Mouse (Mus musculus) neural tube, embryonic 13.5 days (tissue): ENCODE results near the gene Chrne. TPM values are rescaled to one million over a fixed set of nuclear protein-coding genes. Genes with fewer than 3 reads are reported as not detected.
A peak's percentile ranks its signal among the peaks of the same experiment; 100 is the strongest.

ENCODE experiments used
- ATAC-seq: fragments of 200-750 bp; cut with Nextera tagmentation; 2 replicates; pipeline ENCODE4 v1.8.0; 2017; ENCODE audit warnings: low read depth, mild to moderate bottlenecking, moderate TSS enrichment, moderate library complexity
- H3K27ac ChIP-seq: fragments of 300-500 bp; sonication (generic); replicated peaks from 2 replicates; pipeline ENCODE4 v1.5.1; 2015; ENCODE audit warnings: moderate library complexity, mild to moderate bottlenecking, inconsistent platforms
- H3K27me3 ChIP-seq: fragments of 300-500 bp; sonication (generic); 2 replicates; pipeline ENCODE4 v1.6.1; 2015; ENCODE audit warnings: mild to moderate bottlenecking, inconsistent platforms
- H3K36me3 ChIP-seq: fragments of 300-500 bp; sonication (generic); 2 replicates; pipeline ENCODE4 v1.6.1; 2015; ENCODE audit warnings: mild to moderate bottlenecking, inconsistent platforms
- H3K4me1 ChIP-seq: fragments of 300-500 bp; sonication (generic); replicated peaks from 2 replicates; pipeline ENCODE4 v1.6.1; 2015; ENCODE audit warnings: inconsistent platforms
- H3K4me2 ChIP-seq: fragments of 300-500 bp; sonication (generic); 2 replicates; pipeline ENCODE4 v1.6.1; 2015; ENCODE audit warnings: inconsistent platforms, mild to moderate bottlenecking, moderate library complexity
- H3K4me3 ChIP-seq: fragments of 300-500 bp; sonication (generic); 2 replicates; pipeline ENCODE4 v1.5.1; 2015; ENCODE audit warnings: mild to moderate bottlenecking, inconsistent platforms
- H3K9ac ChIP-seq: fragments of 300-500 bp; sonication (generic); 2 replicates; pipeline ENCODE4 v1.6.1; 2015; ENCODE audit warnings: moderate library complexity, mild to moderate bottlenecking, inconsistent platforms
- H3K9me3 ChIP-seq: fragments of 300-500 bp; sonication (generic); 2 replicates; pipeline ENCODE4 v1.6.1; 2016; ENCODE audit warnings: inconsistent platforms
- WGBS: fragments of 180-500 bp; shearing (Covaris S2); methylation state at CpG from one replicate; pipeline ENCODE4 v1.1.7; 2015; 5-methylcytosine and 5-hydroxymethylcytosine counted together
- polyA plus RNA-seq: library from polyadenylated mRNA; unstranded; fragments of >200 nt; fragmentation: Nextera tagmentation; extraction: Ambion mirVana; gene quantifications from 2 replicates; pipeline ENCODE4 v1.2.1, GENCODE M21; 2015

The Chrne gene
- polyA plus RNA-seq, 1 experiment from 2014 or later = 0.38 TPM

DNA sequence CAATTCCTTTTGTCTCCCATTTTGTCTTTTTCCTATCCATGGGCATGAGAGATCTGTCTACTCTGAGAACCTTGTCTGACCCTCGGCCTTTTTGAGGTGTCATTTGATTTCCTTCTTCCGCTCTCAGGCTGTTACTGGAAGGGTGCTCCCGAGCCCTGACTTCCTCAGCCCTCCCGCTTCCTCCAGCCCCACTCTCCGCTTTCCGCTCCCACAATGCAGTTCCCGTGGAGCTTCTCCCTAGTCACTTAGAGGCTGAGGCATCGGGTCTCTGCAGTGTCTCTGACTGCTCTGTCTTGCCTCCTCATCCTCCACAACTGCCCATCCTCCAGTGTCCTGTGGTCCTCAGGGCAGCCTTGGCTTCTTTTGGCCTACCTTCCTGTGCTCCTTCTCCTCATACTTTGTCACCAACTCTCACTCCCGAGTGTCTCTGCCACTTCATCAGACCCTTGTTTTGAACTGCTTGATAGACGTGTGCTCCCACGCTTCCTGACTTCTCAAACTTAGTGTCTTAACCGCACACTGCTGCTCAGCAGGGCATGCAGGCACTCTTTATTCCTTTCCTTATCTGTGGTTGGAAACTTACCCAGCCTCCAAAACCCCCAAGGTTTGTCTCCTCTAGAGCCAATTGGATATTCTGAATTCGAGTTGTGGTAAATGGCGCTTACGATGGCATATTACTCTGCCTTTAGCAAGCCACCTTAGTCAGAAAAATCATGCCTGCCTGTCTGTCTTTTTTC is 24.6 kb downstream of the Chrne start:
- Histone ChIP-seq H3K9ac (no peak overlapping the region), H3K9me3 (no peaks in the 10 kb centered on the region), H3K4me1 (peaks cover 16% of the 10 kb centered on the region), H3K4me2 (no peak overlapping the region), H3K27me3 (no peaks in the 10 kb centered on the region), H3K27ac (no peak overlapping the region), H3K4me3 (no peak overlapping the region), H3K36me3 (peaks cover 19% of the 10 kb centered on the region)
- WGBS = 85% methylated on average over 15 of the region's 15 CpGs
- ATAC-seq = no peak

DNA sequence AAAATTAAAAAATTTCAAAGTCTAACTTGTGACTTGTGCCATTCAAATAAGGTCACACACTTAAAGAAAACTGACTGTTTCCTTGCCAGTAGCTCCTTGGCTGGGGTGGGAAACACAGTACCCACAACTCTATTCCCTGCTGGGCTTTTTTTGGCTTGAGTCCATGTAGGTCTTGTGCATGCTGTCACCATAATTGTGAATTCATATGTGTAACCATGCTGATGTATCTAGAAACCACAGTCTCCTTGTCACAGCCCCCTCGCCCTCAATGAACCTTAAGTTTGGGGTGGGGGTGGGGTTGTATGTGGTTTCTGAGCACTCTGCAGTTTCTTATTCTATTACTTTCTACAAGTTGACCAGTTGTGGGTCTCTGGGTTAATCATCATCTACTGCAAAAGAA is 27.3 kb downstream of the Chrne start:
- Histone ChIP-seq H3K27ac (no peak overlapping the region), H3K4me3 (no peak overlapping the region), H3K4me2 (no peak overlapping the region), H3K4me1 (peaks cover 14% of the 10 kb centered on the region), H3K9ac (no peak overlapping the region), H3K9me3 (no peaks in the 10 kb centered on the region), H3K36me3 (no peaks in the 10 kb centered on the region), H3K27me3 (no peaks in the 10 kb centered on the region)
- no peak for ATAC-seq
- 90% methylated on average over 1 of the region's 1 CpGs for WGBS

DNA sequence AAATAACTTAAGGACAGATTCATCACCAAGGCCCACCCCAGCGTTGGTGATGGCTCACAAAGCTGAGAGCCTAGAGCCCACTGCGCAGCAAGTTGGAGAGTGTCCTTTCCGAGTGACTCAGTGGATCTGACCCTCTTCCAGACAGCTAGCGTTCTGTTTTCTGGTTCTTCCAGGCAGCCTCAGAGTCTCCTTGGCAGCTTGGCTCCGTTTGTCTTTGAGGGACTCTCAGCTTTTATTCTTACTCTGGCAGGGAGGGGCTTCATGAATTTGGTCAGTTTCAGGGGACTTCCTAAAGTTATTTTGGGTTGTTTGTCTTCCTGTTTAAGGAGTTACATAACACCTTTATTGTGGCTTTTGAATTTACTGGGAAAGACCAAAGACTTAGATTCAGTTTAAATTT is 32.1 kb downstream of the Chrne start:
- no peaks in the 10 kb centered on the region for H3K27me3 ChIP-seq
- no peaks in the 10 kb centered on the region for H3K36me3 ChIP-seq
- no peak overlapping the region for H3K4me3 ChIP-seq
- WGBS = 84% methylated on average over 5 of the region's 5 CpGs
- peaks cover 47% of the 10 kb centered on the region for H3K4me1 ChIP-seq
- no peak overlapping the region for H3K27ac ChIP-seq
- H3K9ac ChIP-seq = no peak overlapping the region
- no peak overlapping the region for H3K4me2 ChIP-seq
- H3K9me3 ChIP-seq = no peaks in the 10 kb centered on the region
- ATAC-seq = no peak

DNA sequence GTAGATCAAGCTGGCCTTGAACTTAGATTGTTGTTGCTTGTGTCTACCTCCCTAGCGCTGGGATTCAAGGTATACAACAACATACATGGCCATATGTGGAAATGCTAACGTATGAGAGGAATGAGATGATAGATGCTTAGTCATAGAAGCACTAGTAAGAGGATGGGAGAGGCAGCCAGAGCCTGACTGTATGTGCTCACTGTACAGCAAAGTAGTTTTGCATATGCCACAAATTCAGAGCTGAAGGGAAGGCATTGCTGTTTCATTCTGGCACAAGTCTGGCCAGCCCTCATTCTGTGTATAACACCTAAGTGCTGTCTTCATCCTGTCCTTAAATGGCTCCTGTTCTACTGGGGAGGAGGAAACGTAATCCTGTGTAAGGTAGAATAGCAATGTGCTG is 32.8 kb downstream of the Chrne start:
- no peak overlapping the region for H3K27ac ChIP-seq
- no peak overlapping the region for H3K4me3 ChIP-seq
- H3K9me3 ChIP-seq = no peaks in the 10 kb centered on the region
- no peaks in the 10 kb centered on the region for H3K27me3 ChIP-seq
- no peak for ATAC-seq
- no peak overlapping the region for H3K9ac ChIP-seq
- H3K4me1 ChIP-seq = peaks cover 48% of the 10 kb centered on the region
- H3K36me3 ChIP-seq = no peaks in the 10 kb centered on the region
- 88% methylated on average over 3 of the region's 3 CpGs for WGBS
- no peak overlapping the region for H3K4me2 ChIP-seq

DNA sequence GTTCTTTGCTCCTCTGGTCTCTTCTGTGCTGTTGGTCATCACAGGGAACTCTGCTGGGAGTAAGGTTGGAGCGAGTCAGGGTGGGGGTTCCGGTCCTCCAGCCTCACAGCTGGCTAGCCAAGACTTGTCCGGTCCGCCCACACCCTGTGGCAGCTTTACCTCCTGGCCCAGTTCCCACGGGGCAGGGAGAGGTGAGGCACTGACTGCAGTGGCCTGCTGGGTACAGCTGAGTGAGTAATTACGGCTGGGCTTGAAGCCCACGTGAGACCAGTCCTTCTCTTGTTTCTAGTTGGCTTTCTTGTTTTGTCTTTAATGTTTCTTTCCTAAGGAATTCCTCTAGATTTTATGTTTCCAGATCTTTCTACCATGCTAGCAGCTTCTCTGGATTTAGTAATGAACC is 33.6 kb downstream of the Chrne start:
- H3K36me3 ChIP-seq = no peaks in the 10 kb centered on the region
- peaks cover 48% of the 10 kb centered on the region for H3K4me1 ChIP-seq
- no peaks in the 10 kb centered on the region for H3K9me3 ChIP-seq
- 31% methylated on average over 7 of the region's 7 CpGs for whole genome bisulfite sequencing
- H3K27me3 ChIP-seq = no peaks in the 10 kb centered on the region
- no peak overlapping the region for H3K4me3 ChIP-seq
- peak; percentile 69; the same call in 1 of the 2 replicates for ATAC-seq
- peak overlapping the region; percentile 54 for H3K27ac ChIP-seq
- no peak overlapping the region; the same call in 1 of the 2 replicates for H3K4me2 ChIP-seq
- H3K9ac ChIP-seq = no peak overlapping the region

DNA sequence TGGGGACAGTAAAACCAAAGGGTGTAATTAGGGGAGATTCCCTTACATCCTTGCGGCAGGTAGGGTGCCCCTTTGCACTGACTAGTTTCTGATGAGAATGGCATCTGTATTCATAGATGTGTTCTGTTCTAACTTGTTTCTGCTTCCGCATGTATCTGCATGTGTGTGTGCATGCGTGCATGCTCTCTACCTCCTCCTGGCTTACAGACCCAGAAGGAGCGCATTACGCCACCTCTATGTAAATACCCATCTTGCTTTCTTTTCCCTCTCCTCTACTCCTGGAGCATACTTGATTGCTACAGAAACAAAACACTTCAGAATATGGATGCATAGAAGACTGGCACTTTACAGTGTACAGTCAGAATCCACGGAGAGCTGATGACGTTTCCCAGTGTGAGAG is 35.2 kb downstream of the Chrne start:
- WGBS = 94% methylated on average over 7 of the region's 7 CpGs
- peak overlapping the region; percentile 46; the same call in 1 of the 2 replicates for H3K27ac ChIP-seq
- peaks cover 58% of the 10 kb centered on the region for H3K4me1 ChIP-seq
- H3K4me3 ChIP-seq = no peak overlapping the region
- H3K9me3 ChIP-seq = no peaks in the 10 kb centered on the region
- H3K27me3 ChIP-seq = no peaks in the 10 kb centered on the region
- H3K4me2 ChIP-seq = no peak overlapping the region
- ATAC-seq = no peak
- peak overlapping the region; percentile 26; the same call in 1 of the 2 replicates for H3K9ac ChIP-seq
- H3K36me3 ChIP-seq = no peaks in the 10 kb centered on the region

DNA sequence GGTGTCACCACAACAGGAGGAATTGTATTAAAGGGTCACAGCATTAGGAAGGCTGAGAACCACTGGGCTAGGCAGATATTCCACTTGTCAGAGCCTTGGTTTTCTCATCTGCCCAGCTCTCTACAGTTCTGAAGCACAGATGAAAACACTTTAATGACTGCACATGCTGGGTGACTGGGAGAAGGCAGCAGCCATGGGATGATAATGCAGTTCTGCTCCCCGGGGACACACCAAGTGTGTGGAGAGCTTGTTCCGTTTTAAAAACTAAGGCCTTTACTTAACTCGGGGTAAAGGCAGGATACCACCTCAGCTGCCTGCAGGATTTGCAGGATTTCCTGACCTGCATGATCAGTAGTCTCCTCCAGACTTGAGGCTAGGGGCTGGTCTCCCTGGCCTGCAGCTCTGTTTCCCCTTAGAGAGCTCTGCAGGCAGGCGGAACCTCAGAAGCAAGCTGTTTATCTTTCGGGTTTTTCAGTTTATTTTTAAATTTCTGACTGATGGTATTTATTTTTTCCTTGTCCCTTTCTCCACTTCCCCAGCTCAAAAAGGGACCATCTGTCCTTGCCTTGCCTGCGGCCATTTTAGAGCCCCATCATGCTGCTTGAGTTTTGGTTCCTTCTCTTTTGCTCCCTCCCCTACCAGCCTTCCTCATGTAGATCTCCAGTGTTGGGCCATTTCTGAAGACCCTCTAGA is 35.8 kb downstream of the Chrne start:
- Histone ChIP-seq H3K27ac (peak overlapping the region; percentile 46; the same call in 1 of the 2 replicates), H3K4me2 (no peak overlapping the region), H3K4me3 (no peak overlapping the region), H3K27me3 (no peaks in the 10 kb centered on the region), H3K9me3 (no peaks in the 10 kb centered on the region), H3K4me1 (peaks cover 64% of the 10 kb centered on the region), H3K36me3 (no peaks in the 10 kb centered on the region), H3K9ac (peak overlapping the region; percentile 26; the same call in 1 of the 2 replicates)
- ATAC-seq = no peak
- WGBS = 65% methylated on average over 6 of the region's 6 CpGs

DNA sequence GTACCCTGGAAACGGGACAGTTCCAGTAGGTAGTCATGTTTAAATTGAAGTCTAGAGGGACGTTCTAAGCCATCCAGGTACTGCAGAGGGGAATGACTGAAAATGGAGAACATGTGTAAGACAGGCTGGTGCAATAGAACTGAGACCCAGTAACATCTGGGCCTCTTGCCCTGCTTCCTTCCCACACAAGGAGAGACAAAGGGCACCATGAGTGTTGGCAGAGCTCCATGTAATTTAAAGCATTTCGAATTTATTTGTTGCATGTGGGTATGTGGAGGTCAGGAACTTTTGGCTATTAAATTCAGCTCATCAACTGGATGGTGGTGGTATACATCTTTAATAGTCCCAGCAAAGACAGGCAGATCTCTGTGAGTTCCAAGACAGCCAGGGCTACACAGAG is 36.8 kb downstream of the Chrne start:
- Histone ChIP-seq H3K27ac (no peak overlapping the region), H3K4me1 (peaks cover 73% of the 10 kb centered on the region), H3K9me3 (no peaks in the 10 kb centered on the region), H3K4me2 (no peak overlapping the region), H3K27me3 (no peaks in the 10 kb centered on the region), H3K9ac (no peak overlapping the region), H3K36me3 (no peaks in the 10 kb centered on the region), H3K4me3 (no peak overlapping the region)
- no peak for ATAC-seq
- WGBS = 80% methylated on average over 3 of the region's 3 CpGs

DNA sequence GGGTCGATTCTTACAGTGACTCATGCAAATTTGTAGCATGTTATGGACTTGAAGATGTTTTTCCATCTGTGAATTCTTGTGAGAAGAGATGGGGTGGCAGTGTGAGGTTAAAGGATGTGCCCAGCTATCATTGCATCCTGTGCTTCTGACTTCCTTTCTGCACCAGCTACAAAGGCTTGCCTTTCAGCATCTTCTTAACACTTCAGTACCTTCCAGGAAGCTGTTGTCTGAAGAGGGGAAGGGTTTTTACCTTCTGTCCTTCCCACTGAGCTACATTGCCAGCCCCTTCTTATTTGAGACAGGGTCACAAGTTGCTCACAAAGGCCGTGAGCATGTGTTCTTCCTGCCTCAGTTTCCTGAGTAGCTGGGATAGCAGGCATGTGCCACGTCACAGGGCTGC is 38.1 kb downstream of the Chrne start:
- Histone ChIP-seq H3K4me3 (no peak overlapping the region), H3K4me2 (no peak overlapping the region), H3K4me1 (peaks cover 75% of the 10 kb centered on the region), H3K9ac (no peak overlapping the region), H3K36me3 (no peaks in the 10 kb centered on the region), H3K27me3 (no peaks in the 10 kb centered on the region), H3K9me3 (no peaks in the 10 kb centered on the region), H3K27ac (no peak overlapping the region)
- no peak for ATAC-seq
- WGBS = 90% methylated on average over 3 of the region's 3 CpGs

DNA sequence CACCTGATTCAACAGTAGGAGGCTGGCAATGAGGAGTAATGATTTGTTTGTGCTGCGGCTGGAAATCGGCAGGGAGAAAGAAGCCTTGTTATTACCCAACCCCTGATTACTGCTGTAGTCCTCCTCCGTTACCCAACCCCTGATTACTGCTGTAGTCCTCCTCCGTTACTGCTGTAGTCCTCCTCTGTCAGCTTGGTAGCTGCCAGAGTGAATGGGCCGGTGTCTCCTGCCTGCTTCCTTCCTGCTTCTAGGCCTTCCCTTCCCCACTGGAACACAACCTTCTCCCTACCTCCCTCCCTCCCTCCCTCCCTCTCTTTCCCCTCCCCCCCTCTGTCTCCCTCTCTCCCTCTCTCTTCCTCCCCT is 38.7 kb downstream of the Chrne start:
- H3K36me3 ChIP-seq = no peaks in the 10 kb centered on the region

DNA sequence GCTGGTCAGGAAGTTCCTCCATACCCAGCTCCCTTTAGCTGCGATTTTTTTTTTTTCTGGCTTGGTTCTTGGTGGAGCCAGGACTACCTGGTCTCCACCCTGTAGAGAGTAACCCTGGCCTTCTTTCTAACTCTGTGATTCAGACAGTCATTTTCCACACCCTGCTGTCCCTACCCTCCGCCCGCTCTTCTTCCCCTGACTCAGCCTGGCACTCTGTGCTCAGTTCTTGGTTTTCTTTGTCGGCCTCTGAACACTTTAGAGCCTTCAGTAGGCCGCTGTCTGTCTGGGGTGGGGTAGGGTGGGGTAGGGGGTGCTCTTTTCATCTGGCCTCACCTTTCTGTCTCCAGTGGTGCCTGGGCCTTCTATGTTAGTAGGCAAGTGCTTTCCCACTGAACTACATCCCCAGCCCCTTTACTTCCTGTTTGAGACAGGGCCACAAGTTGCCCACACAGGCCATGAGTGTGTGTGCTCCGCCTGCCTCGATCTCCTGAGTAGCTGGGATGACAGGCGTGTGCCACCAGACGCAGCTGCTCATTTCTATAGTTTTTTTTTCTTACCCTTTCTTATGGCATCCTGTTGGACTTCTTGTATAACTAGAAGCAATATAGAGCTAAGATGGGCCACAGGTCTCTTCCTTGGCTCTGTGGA is 39.2 kb downstream of the Chrne start:
- ATAC-seq = no peak
- WGBS = 79% methylated on average over 9 of the region's 9 CpGs
- H3K27ac ChIP-seq = no peak overlapping the region
- H3K4me3 ChIP-seq = no peak overlapping the region
- no peak overlapping the region for H3K4me2 ChIP-seq
- no peaks in the 10 kb centered on the region for H3K27me3 ChIP-seq
- H3K9me3 ChIP-seq = no peaks in the 10 kb centered on the region
- H3K36me3 ChIP-seq = no peaks in the 10 kb centered on the region
- H3K4me1 ChIP-seq = peaks cover 66% of the 10 kb centered on the region
- H3K9ac ChIP-seq = peak overlapping the region; percentile 31; the same call in 1 of the 2 replicates

More for the DNA sequence above, 38.7 kb downstream of the Chrne start:
- peak overlapping the region; percentile 31 for H3K9ac ChIP-seq
- WGBS = 55% methylated on average over 5 of the region's 5 CpGs
- no peaks in the 10 kb centered on the region for H3K9me3 ChIP-seq
- no peak for ATAC-seq
- no peak overlapping the region for H3K27ac ChIP-seq
- no peaks in the 10 kb centered on the region for H3K27me3 ChIP-seq
- H3K4me1 ChIP-seq = peaks cover 69% of the 10 kb centered on the region
- no peak overlapping the region for H3K4me3 ChIP-seq
- no peak overlapping the region for H3K4me2 ChIP-seq

DNA sequence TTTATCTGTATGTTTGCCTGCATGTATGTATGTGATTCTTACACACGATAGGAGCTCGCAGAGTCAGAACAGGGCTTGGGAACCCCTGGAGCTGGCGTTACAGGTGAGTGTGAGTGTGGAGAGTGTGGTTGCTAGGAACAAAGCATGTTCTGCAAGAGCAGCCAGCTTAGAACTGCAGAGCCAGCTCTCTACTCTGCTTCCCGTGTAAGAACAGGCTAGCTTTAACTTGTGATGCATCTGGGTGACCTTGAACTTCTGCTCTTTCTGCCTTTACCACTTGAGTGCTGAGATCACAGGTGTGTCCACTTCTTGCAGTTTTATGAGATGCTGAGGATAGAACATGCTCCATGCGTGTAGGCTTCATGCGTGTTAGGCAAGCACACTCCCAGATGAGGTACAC is 40.1 kb downstream of the Chrne start:
- H3K36me3 ChIP-seq = no peaks in the 10 kb centered on the region
- H3K4me2 ChIP-seq = no peak overlapping the region
- no peak for ATAC-seq
- WGBS = 92% methylated on average over 6 of the region's 6 CpGs
- H3K9ac ChIP-seq = no peak overlapping the region
- H3K27me3 ChIP-seq = no peaks in the 10 kb centered on the region
- no peak overlapping the region for H3K4me3 ChIP-seq
- peaks cover 60% of the 10 kb centered on the region for H3K4me1 ChIP-seq
- no peak overlapping the region for H3K27ac ChIP-seq
- H3K9me3 ChIP-seq = no peaks in the 10 kb centered on the region
